In the genomic region with DNA sequence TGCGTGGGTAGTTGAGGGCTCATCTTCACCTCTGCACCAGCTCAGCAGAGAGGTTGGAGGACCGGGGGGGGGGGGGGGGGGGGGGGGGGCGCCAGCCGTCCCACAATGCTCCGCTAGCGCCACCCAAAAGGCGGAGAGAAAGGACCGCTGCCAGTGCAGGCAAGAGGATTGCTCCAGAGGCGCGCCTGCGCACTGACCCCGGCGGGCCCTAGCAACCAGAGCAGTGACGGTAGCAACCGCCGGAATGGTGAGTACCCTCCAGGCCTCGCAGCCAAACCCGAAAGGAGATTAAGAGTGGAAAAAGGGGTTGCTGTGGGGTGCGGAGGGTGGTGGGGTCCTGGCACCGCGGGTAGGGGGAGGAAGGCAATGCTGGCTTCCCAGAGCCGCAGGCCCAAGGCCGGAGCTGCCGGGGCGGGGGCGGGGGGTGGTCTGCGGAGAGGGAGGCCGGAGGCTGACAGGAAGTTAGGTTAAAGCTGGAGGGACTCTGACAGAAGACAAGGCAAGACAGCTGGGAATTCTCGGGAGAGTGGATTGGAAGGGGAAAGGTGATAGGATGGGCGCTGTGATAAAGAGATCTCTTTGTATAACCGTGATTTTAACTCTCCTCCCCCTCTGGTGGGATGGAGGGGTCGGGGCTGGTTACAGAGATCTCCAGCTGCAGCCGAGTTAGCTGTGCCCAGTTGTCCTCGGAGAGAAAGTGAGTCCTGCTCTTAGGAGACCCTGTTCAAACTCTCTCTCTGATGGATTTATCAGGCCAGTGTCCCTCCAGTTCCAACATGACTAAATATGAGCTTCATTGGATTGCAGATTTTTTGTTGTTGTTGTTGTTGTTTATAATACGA, we compare ENCODE assay signal across 8 mouse cellular contexts. TPM values are rescaled to one million over a fixed set of nuclear protein-coding genes. Genes with fewer than 3 reads are reported as not detected.
DNase-seq lines count a peak whose midpoint lies in the region; ATAC-seq and TF ChIP-seq lines count a peak whose summit lies in the region.

TSS of gene Dnal1 (plus strand) at position 214 of the 842 bp plus-strand sequence.

- no peak for TF ChIP-seq CTCF in C2C12 (IDR thresholded peaks at IDR 0.05; ENCODE audit: control insufficient read depth, insufficient read depth, insufficient read length)
- TF ChIP-seq CTCF in midbrain, postnatal 0 days (IDR thresholded peaks at IDR 0.05): peak; percentile 26; the same call in 1 of the 2 replicates

- H3K9ac ChIP-seq in heart, embryonic 11.5 days (ENCODE audit: low read depth, low read length): peak within 1 kb of the TSS; percentile 70
- H3K9ac ChIP-seq in kidney, embryonic 15.5 days: peak within 1 kb of the TSS; percentile 64
- H3K9ac ChIP-seq in limb, embryonic 15.5 days: peak within 1 kb of the TSS; percentile 52; the same call in 1 of the 2 replicates
- peak within 1 kb of the TSS; percentile 79 for H3K9ac ChIP-seq in midbrain, postnatal 0 days (replicated peaks; ENCODE audit: low read length, poor library complexity, severe bottlenecking)

- peak; percentile 87 for ATAC-seq in erythroblast, adult 5-6 weeks (replicated peaks; ENCODE audit: low FRiP score, poor library complexity, severe bottlenecking)
- peak; percentile 85 for ATAC-seq in heart, embryonic 11.5 days (replicated peaks; ENCODE audit: insufficient number of reproducible peaks, low FRiP score, low TSS enrichment)
- peak; percentile 98 for ATAC-seq in kidney, embryonic 15.5 days (replicated peaks; ENCODE audit: low FRiP score)
- ATAC-seq in limb, embryonic 15.5 days (ENCODE audit: insufficient number of reproducible peaks, low FRiP score, low TSS enrichment, low read depth): peak; percentile 93
- ATAC-seq in midbrain, postnatal 0 days (ENCODE audit: low FRiP score): peak; percentile 92

- H3K4me2 ChIP-seq in heart, embryonic 11.5 days: peak within 1 kb of the TSS; percentile 67
- peak within 1 kb of the TSS; percentile 72 for H3K4me2 ChIP-seq in kidney, embryonic 15.5 days
- H3K4me2 ChIP-seq in limb, embryonic 15.5 days: peak within 1 kb of the TSS; percentile 69
- H3K4me2 ChIP-seq in midbrain, postnatal 0 days (ENCODE audit: low read depth, low read length, poor library complexity, severe bottlenecking): peak within 1 kb of the TSS; percentile 73

- H3K9me3 ChIP-seq in heart, embryonic 11.5 days (replicated peaks; ENCODE audit: control insufficient read depth, low read length): no peaks in the 10 kb centered on the region
- H3K9me3 ChIP-seq in kidney, embryonic 15.5 days (replicated peaks): no peaks in the 10 kb centered on the region
- H3K9me3 ChIP-seq in limb, embryonic 15.5 days: no peaks in the 10 kb centered on the region
- no peaks in the 10 kb centered on the region for H3K9me3 ChIP-seq in midbrain, postnatal 0 days (ENCODE audit: low read length)

- DNase-seq in brain, adult 2 months (ENCODE audit: low read depth, low spot score): peak; percentile 97
- peak; percentile 97 for DNase-seq in midbrain, postnatal 0 days (ENCODE audit: low spot score)
- DNase-seq in spleen, postnatal 14 days (ENCODE audit: low spot score in 2 of 2): peak; percentile 52 to 62

- peaks cover 16% of the 10 kb centered on the region for H3K79me2 ChIP-seq in C2C12 (ENCODE audit: control insufficient read depth, insufficient read depth)

- H3K4me3 ChIP-seq in C2C12 (ENCODE audit: insufficient read depth, poor library complexity, severe bottlenecking): peak within 1 kb of the TSS; percentile 57
- H3K4me3 ChIP-seq in heart, embryonic 11.5 days (ENCODE audit: low read depth, low read length): peak within 1 kb of the TSS; percentile 79
- peak within 1 kb of the TSS; percentile 88 for H3K4me3 ChIP-seq in kidney, embryonic 15.5 days (replicated peaks)
- peak within 1 kb of the TSS; percentile 81 for H3K4me3 ChIP-seq in limb, embryonic 15.5 days
- H3K4me3 ChIP-seq in midbrain, postnatal 0 days (ENCODE audit: low read depth, low read length): peak within 1 kb of the TSS; percentile 81

- H3K27me3 ChIP-seq in C2C12 (ENCODE audit: control insufficient read depth, insufficient read depth, insufficient read length): no peaks in the 10 kb centered on the region
- no peaks in the 10 kb centered on the region for H3K27me3 ChIP-seq in heart, embryonic 11.5 days (ENCODE audit: control insufficient read depth, insufficient read depth, low read length)
- H3K27me3 ChIP-seq in kidney, embryonic 15.5 days: no peaks in the 10 kb centered on the region
- no peaks in the 10 kb centered on the region for H3K27me3 ChIP-seq in limb, embryonic 15.5 days
- H3K27me3 ChIP-seq in midbrain, postnatal 0 days (ENCODE audit: insufficient read depth, low read length): no peaks in the 10 kb centered on the region

- H3K36me3 ChIP-seq in C2C12 (ENCODE audit: control insufficient read depth, insufficient read depth): no peaks in the 10 kb centered on the region
- no peaks in the 10 kb centered on the region for H3K36me3 ChIP-seq in heart, embryonic 11.5 days (ENCODE audit: control insufficient read depth, insufficient read depth, low read length)
- no peaks in the 10 kb centered on the region for H3K36me3 ChIP-seq in kidney, embryonic 15.5 days
- H3K36me3 ChIP-seq in limb, embryonic 15.5 days: no peaks in the 10 kb centered on the region
- H3K36me3 ChIP-seq in midbrain, postnatal 0 days (ENCODE audit: insufficient read depth, low read length): no peaks in the 10 kb centered on the region

- 3% methylated on average over 31 of the region's 35 CpGs for WGBS in heart, embryonic 11.5 days (ENCODE audit: insufficient replicate concordance)
- 2% methylated on average over 30 of the region's 35 CpGs for WGBS in kidney, embryonic 15.5 days
- WGBS in limb, embryonic 15.5 days: 3% methylated on average over 29 of the region's 35 CpGs
- 2% methylated on average over 30 of the region's 35 CpGs for WGBS in midbrain, postnatal 0 days

- H3K79me3 ChIP-seq in C2C12 (ENCODE audit: low read depth): peaks cover 2% of the 10 kb centered on the region

- peak within 1 kb of the TSS; percentile 71 for H3ac ChIP-seq in C2C12 (ENCODE audit: control insufficient read depth, insufficient read length, low read depth)

- H3K4me1 ChIP-seq in heart, embryonic 11.5 days (ENCODE audit: control insufficient read depth, insufficient read depth, low read length): no peaks in the 10 kb centered on the region
- peaks cover 8% of the 10 kb centered on the region for H3K4me1 ChIP-seq in kidney, embryonic 15.5 days
- H3K4me1 ChIP-seq in limb, embryonic 15.5 days: peaks cover 8% of the 10 kb centered on the region; the same call in 1 of the 2 replicates
- H3K4me1 ChIP-seq in midbrain, postnatal 0 days (ENCODE audit: insufficient read depth, low read length): no peaks in the 10 kb centered on the region

- H3K27ac ChIP-seq in heart, embryonic 11.5 days (ENCODE audit: low read depth, low read length): peak within 1 kb of the TSS; percentile 50; the same call in 1 of the 2 replicates
- H3K27ac ChIP-seq in kidney, embryonic 15.5 days: peak within 1 kb of the TSS; percentile 58
- peak within 1 kb of the TSS; percentile 54; the same call in 1 of the 2 replicates for H3K27ac ChIP-seq in limb, embryonic 15.5 days
- H3K27ac ChIP-seq in midbrain, postnatal 0 days (ENCODE audit: low read depth, low read length): peak within 1 kb of the TSS; percentile 78

TF ChIP-seq in C2C12, 6 proteins besides CTCF, POLR2A, EP300 and RAD21:
- TF ChIP-seq CEBPB (IDR thresholded peaks at IDR 0.05; ENCODE audit: low read depth): no peak
- peak; percentile 89 for TF ChIP-seq MYOD1 (IDR thresholded peaks at IDR 0.05; ENCODE audit: control insufficient read depth, insufficient read length, low read depth)
- no peak for TF ChIP-seq MYOG (IDR thresholded peaks at IDR 0.05; ENCODE audit: control insufficient read depth, extremely low read depth, insufficient read length)
- TF ChIP-seq MAX (IDR thresholded peaks at IDR 0.05): no peak

RNA-seq across cellular contexts. Expression of gene Dnal1, which starts in this region (rescaled TPM):
- polyA plus RNA-seq in C2C12 (2012; fragmentation: generic; extraction: Trizol): 4.7 TPM
- 0.63 TPM in 1 of 2 replicates, not detected in the other for total RNA-seq in erythroblast, adult 5-6 weeks (2015; ENCODE audit: low replicate concordance)
- not detected in 2 replicates for total RNA-seq in erythroblast, adult 5-6 weeks (2017; ENCODE audit: low replicate concordance)
- polyA plus RNA-seq in heart, embryonic 11.5 days (2014; fragmentation: Nextera tagmentation; extraction: Ambion mirVana): 2.9 and 3.1 TPM in 2 replicates
- polyA plus RNA-seq in kidney, embryonic 15.5 days (2015; fragmentation: Nextera tagmentation; extraction: Ambion mirVana): 5.3 and 6.5 TPM in 2 replicates
- 5.9 and 6.3 TPM in 2 replicates for polyA plus RNA-seq in limb, embryonic 15.5 days (2015; fragmentation: Nextera tagmentation; extraction: Ambion mirVana)
- total RNA-seq in midbrain, postnatal 0 days (2014; rRNA removed): 15.6 and 17.1 TPM in 2 replicates
- polyA plus RNA-seq in midbrain, postnatal 0 days (2015; fragmentation: Nextera tagmentation; extraction: Ambion mirVana): 7.1 and 10.7 TPM in 2 replicates

Comparison
In these comparisons a context has a peak if more than half of its experiments do, and no peak if none do; other contexts are left out.
1. Peak in every context shown above with its lines: DNase-seq, ATAC-seq, H3K4me3 ChIP-seq and H3K27ac ChIP-seq.
2. RNA of gene Dnal1 (total RNA-seq): 15.6 to 17.1 TPM in midbrain, postnatal 0 days; 0.63 TPM in erythroblast, adult 5-6 weeks; every median in the first group is over 10 times any median in the second.
3. Peak in ATAC-seq in erythroblast, adult 5-6 weeks; RNA of the gene not detected or under 1 TPM.